Mouse (Mus musculus): ENCODE measurements around the gene Pccb. TPM values are rescaled to one million over a fixed set of nuclear protein-coding genes. Genes with fewer than 3 reads are reported as not detected.

Gene Pccb
- polyA plus RNA-seq, 1 experiment: 16.1 TPM

DNA sequence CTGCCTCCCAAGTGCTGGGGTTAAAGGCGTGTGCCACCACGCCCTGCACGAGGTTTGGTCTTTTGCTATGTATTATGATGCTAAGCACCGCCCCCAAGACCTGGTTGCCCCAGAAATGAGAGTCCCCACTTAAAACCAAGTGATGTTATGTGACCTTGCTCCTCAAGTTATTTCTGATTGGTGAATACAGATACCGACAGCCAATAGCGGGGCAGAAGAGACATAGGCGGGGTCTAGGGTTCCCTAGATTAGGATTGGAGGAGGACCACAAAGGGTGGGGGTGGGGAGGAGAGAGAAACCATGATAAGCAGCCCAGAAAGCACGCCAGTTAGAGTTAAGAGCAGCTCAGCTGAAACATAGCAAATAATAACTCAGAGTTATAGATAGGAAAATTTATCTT is 31.9 kb downstream of the Pccb start:
- H3K36me3 ChIP-seq (ENCODE audit: control insufficient read depth, insufficient read depth, low read length, poor library complexity, severe bottlenecking): no peaks in the 10 kb centered on the region
- TF ChIP-seq EP300 (IDR thresholded peaks at IDR 0.05; ENCODE audit: insufficient read depth, low read depth, low read length) (no peak), CTCF (IDR thresholded peaks at IDR 0.05; ENCODE audit: low read depth, low read length) (no peak), POLR2A (IDR thresholded peaks at IDR 0.05; ENCODE audit: insufficient read depth, low read length) (no peak)
- no peak overlapping the region for H3K27ac ChIP-seq (ENCODE audit: insufficient read depth, low read length)
- H3K4me3 ChIP-seq (ENCODE audit: low read depth, low read length): no peak overlapping the region
- H3K27me3 ChIP-seq (ENCODE audit: control insufficient read depth, insufficient read depth, low read length, poor library complexity, severe bottlenecking): no peaks in the 10 kb centered on the region
- no peaks in the 10 kb centered on the region for H3K4me1 ChIP-seq (ENCODE audit: control insufficient read depth, insufficient read depth, low read length)
- H3K9me3 ChIP-seq (replicated peaks; ENCODE audit: control insufficient read depth, insufficient read depth, low read length, poor library complexity, severe bottlenecking): no peaks in the 10 kb centered on the region
- no peak overlapping the region for H3K9ac ChIP-seq (ENCODE audit: low read depth, poor library complexity, severe bottlenecking)

DNA sequence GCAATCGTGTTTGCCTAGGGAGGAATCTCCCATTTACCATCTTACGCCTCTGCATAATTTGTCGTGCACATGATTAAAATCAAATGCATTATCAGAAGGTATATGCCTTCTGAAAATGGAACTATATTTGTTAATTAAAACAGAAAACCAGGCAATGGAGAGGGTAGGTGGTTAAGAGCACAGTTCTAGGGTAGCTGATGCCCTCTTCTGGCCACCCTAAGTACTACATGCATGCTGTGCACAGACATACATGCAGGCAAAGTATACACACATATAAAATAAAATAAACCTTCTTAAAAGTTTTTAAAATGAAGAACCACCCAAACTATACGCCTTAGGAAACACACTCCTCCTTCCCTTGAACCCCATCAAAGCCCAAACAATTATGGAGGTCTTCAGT is 32.6 kb downstream of the Pccb start:
- Histone ChIP-seq H3K36me3 (ENCODE audit: control insufficient read depth, insufficient read depth, low read length, poor library complexity, severe bottlenecking) (no peaks in the 10 kb centered on the region), H3K27ac (ENCODE audit: insufficient read depth, low read length) (no peak overlapping the region), H3K4me1 (ENCODE audit: control insufficient read depth, insufficient read depth, low read length) (no peaks in the 10 kb centered on the region), H3K27me3 (ENCODE audit: control insufficient read depth, insufficient read depth, low read length, poor library complexity, severe bottlenecking) (no peaks in the 10 kb centered on the region), H3K9ac (ENCODE audit: low read depth, poor library complexity, severe bottlenecking) (no peak overlapping the region), H3K9me3 (replicated peaks; ENCODE audit: control insufficient read depth, insufficient read depth, low read length, poor library complexity, severe bottlenecking) (no peaks in the 10 kb centered on the region), H3K4me3 (ENCODE audit: low read depth, low read length) (no peak overlapping the region)
- TF ChIP-seq CTCF (IDR thresholded peaks at IDR 0.05; ENCODE audit: low read depth, low read length) (no peak), POLR2A (IDR thresholded peaks at IDR 0.05; ENCODE audit: insufficient read depth, low read length) (no peak), EP300 (IDR thresholded peaks at IDR 0.05; ENCODE audit: insufficient read depth, low read depth, low read length) (no peak)

DNA sequence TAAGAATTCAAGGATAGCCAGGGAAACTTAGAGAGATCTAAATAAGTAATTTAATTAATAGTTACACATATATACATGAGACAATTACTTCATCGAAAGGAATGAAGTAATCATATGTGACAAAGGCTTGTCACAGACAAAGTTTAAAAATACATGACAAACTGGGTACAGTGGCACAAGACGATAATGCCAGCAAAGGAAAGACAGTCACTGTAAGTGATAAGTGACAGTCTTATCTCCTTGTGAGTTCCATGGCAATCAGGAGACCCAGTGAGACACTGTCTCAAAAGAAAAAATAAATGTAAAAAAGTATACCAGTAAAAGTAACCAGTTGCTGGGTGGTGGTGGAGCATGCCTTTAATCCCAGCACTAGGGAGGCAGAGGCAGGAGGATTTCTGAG is 37.6 kb downstream of the Pccb start:
- Histone ChIP-seq H3K9ac (ENCODE audit: low read depth, poor library complexity, severe bottlenecking) (no peak overlapping the region), H3K36me3 (ENCODE audit: control insufficient read depth, insufficient read depth, low read length, poor library complexity, severe bottlenecking) (no peaks in the 10 kb centered on the region)
- TF ChIP-seq CTCF (IDR thresholded peaks at IDR 0.05; ENCODE audit: low read depth, low read length) (no peak), EP300 (IDR thresholded peaks at IDR 0.05; ENCODE audit: insufficient read depth, low read depth, low read length) (no peak), POLR2A (IDR thresholded peaks at IDR 0.05; ENCODE audit: insufficient read depth, low read length) (no peak)

DNA sequence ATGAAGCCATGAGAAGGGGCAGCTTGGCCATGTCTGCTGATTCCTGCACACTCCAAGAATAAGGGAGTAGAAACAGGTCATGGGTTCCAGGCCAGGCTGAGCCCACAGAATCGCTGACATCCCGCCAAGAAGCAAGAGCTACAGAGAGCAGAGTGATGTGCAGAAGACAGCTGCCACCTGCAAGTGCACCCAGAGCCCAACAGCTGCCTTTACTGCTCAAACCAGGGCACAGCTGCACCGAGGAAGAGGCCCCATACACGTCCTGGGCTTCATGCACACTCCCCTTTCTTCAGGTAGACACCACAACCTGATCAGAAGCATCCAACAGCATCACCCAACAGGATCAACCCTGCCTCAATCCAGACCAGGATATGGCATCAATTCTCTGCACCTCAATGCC is 40.8 kb downstream of the Pccb start:
- TF ChIP-seq POLR2A (IDR thresholded peaks at IDR 0.05; ENCODE audit: insufficient read depth, low read length) (no peak), EP300 (IDR thresholded peaks at IDR 0.05; ENCODE audit: insufficient read depth, low read depth, low read length) (no peak), CTCF (IDR thresholded peaks at IDR 0.05; ENCODE audit: low read depth, low read length) (no peak)
- Histone ChIP-seq H3K27me3 (ENCODE audit: control insufficient read depth, insufficient read depth, low read length, poor library complexity, severe bottlenecking) (no peaks in the 10 kb centered on the region), H3K4me1 (ENCODE audit: control insufficient read depth, insufficient read depth, low read length) (no peaks in the 10 kb centered on the region), H3K36me3 (ENCODE audit: control insufficient read depth, insufficient read depth, low read length, poor library complexity, severe bottlenecking) (no peaks in the 10 kb centered on the region), H3K4me3 (ENCODE audit: low read depth, low read length) (no peak overlapping the region), H3K27ac (ENCODE audit: insufficient read depth, low read length) (no peak overlapping the region), H3K9ac (ENCODE audit: low read depth, poor library complexity, severe bottlenecking) (no peak overlapping the region), H3K9me3 (replicated peaks; ENCODE audit: control insufficient read depth, insufficient read depth, low read length, poor library complexity, severe bottlenecking) (peaks cover 3% of the 10 kb centered on the region; the same call in 1 of the 2 replicates)

More for the DNA sequence above, 37.6 kb downstream of the Pccb start:
- no peaks in the 10 kb centered on the region for H3K9me3 ChIP-seq (replicated peaks; ENCODE audit: control insufficient read depth, insufficient read depth, low read length, poor library complexity, severe bottlenecking)
- no peaks in the 10 kb centered on the region for H3K27me3 ChIP-seq (ENCODE audit: control insufficient read depth, insufficient read depth, low read length, poor library complexity, severe bottlenecking)
- no peak overlapping the region for H3K27ac ChIP-seq (ENCODE audit: insufficient read depth, low read length)
- no peaks in the 10 kb centered on the region for H3K4me1 ChIP-seq (ENCODE audit: control insufficient read depth, insufficient read depth, low read length)
- H3K4me3 ChIP-seq (ENCODE audit: low read depth, low read length): no peak overlapping the region

DNA sequence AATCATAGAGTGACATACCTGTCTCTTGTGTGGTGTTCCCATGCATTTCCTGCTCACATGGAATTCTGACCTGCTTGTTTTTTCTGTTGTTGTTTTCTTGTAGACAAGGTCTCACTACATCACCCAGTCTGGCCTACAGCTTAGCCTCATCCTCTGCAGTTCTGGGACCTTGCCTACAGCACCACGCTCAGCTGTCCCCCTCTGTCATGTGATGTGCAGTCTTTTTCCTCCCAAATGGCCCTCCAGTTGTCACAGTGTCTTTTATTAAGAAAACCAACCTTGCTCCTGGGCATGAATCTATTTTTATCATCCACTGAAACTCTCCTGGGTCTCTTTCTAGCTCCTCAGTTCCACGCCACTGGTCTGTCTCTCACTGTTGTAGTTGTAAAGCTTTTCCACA is 42.5 kb downstream of the Pccb start:
- no peak overlapping the region for H3K27ac ChIP-seq (ENCODE audit: insufficient read depth, low read length)
- H3K4me3 ChIP-seq (ENCODE audit: low read depth, low read length): no peak overlapping the region
- TF ChIP-seq CTCF (IDR thresholded peaks at IDR 0.05; ENCODE audit: low read depth, low read length): no peak
- no peak for TF ChIP-seq EP300 (IDR thresholded peaks at IDR 0.05; ENCODE audit: insufficient read depth, low read depth, low read length)
- TF ChIP-seq POLR2A (IDR thresholded peaks at IDR 0.05; ENCODE audit: insufficient read depth, low read length): no peak
- H3K36me3 ChIP-seq (ENCODE audit: control insufficient read depth, insufficient read depth, low read length, poor library complexity, severe bottlenecking): no peaks in the 10 kb centered on the region
- H3K27me3 ChIP-seq (ENCODE audit: control insufficient read depth, insufficient read depth, low read length, poor library complexity, severe bottlenecking): no peaks in the 10 kb centered on the region
- H3K9me3 ChIP-seq (replicated peaks; ENCODE audit: control insufficient read depth, insufficient read depth, low read length, poor library complexity, severe bottlenecking): peaks cover 3% of the 10 kb centered on the region; the same call in 1 of the 2 replicates
- no peak overlapping the region for H3K9ac ChIP-seq (ENCODE audit: low read depth, poor library complexity, severe bottlenecking)
- no peaks in the 10 kb centered on the region for H3K4me1 ChIP-seq (ENCODE audit: control insufficient read depth, insufficient read depth, low read length)

- H3K27me3 ChIP-seq (ENCODE audit: control insufficient read depth, insufficient read depth, low read length, poor library complexity, severe bottlenecking): no peaks in the 10 kb centered on the region
- TF ChIP-seq EP300 (IDR thresholded peaks at IDR 0.05; ENCODE audit: insufficient read depth, low read depth, low read length) (no peak), POLR2A (IDR thresholded peaks at IDR 0.05; ENCODE audit: insufficient read depth, low read length) (no peak), CTCF (IDR thresholded peaks at IDR 0.05; ENCODE audit: low read depth, low read length) (no peak)
- H3K4me3 ChIP-seq (ENCODE audit: low read depth, low read length): no peak overlapping the region
- H3K36me3 ChIP-seq (ENCODE audit: control insufficient read depth, insufficient read depth, low read length, poor library complexity, severe bottlenecking): no peaks in the 10 kb centered on the region
- H3K4me1 ChIP-seq (ENCODE audit: control insufficient read depth, insufficient read depth, low read length): no peaks in the 10 kb centered on the region
- peaks cover 3% of the 10 kb centered on the region; the same call in 1 of the 2 replicates for H3K9me3 ChIP-seq (replicated peaks; ENCODE audit: control insufficient read depth, insufficient read depth, low read length, poor library complexity, severe bottlenecking)
- H3K9ac ChIP-seq (ENCODE audit: low read depth, poor library complexity, severe bottlenecking): no peak overlapping the region
- no peak overlapping the region for H3K27ac ChIP-seq (ENCODE audit: insufficient read depth, low read length)
Observed at GRCm38 (mm10) chr9:100991321-100991720, 43.4 kb downstream of the Pccb start.

Measured in ES-Bruce4 (cell line).